Mouse (Mus musculus) lung, postnatal 0 days (tissue): Measurements from ENCODE around the gene Tldc1. TPM values are rescaled to one million over a fixed set of nuclear protein-coding genes. Genes with fewer than 3 reads are reported as not detected.

Experiments
- ATAC-seq: fragments of 200-750 bp; cut with Nextera tagmentation; 2 replicates; pipeline ENCODE4 v1.8.0; 2017; ENCODE audit warnings: moderate library complexity
- DNase-seq: peaks from one replicate; pipeline ENCODE4 v3.0.0-alpha.2; 2016; ENCODE audit warnings: low spot score
- H3K27ac ChIP-seq: fragments of 300-500 bp; sonication (generic); 2 replicates; pipeline ENCODE4 v1.5.1; 2014; ENCODE audit warnings: antibody characterized with exemption, mild to moderate bottlenecking, low read length, mixed read lengths
- H3K27me3 ChIP-seq: fragments of 300-500 bp; sonication (generic); replicated peaks from 2 replicates; pipeline ENCODE4 v1.6.1; 2014; ENCODE audit warnings: low read length, mixed read lengths; ENCODE audit not compliant: insufficient read depth
- H3K36me3 ChIP-seq: fragments of 300-500 bp; sonication (generic); 2 replicates; pipeline ENCODE4 v1.6.1; 2014; ENCODE audit warnings: low read length, mixed read lengths; ENCODE audit not compliant: insufficient read depth
- H3K4me1 ChIP-seq: fragments of 300-500 bp; sonication (generic); 2 replicates; pipeline ENCODE4 v1.6.1; 2014; ENCODE audit warnings: antibody characterized with exemption, low read depth, low read length, mixed read lengths; ENCODE audit not compliant: insufficient read depth
- H3K4me2 ChIP-seq: fragments of 300-500 bp; sonication (generic); replicated peaks from 2 replicates; pipeline ENCODE4 v1.6.1; 2014; ENCODE audit warnings: low read depth, mild to moderate bottlenecking, low read length, moderate library complexity, mixed read lengths
- H3K4me3 ChIP-seq: fragments of 300-500 bp; sonication (generic); 2 replicates; pipeline ENCODE4 v1.5.1; 2014; ENCODE audit warnings: low read depth, low read length
- H3K9ac ChIP-seq: fragments of 300-500 bp; sonication (generic); replicated peaks from 2 replicates; pipeline ENCODE4 v1.6.1; 2014; ENCODE audit warnings: low read depth, mild to moderate bottlenecking
- H3K9me3 ChIP-seq: fragments of 300-500 bp; sonication (generic); 2 replicates; pipeline ENCODE4 v1.6.1; 2016; ENCODE audit warnings: low read length, mixed read lengths
- CTCF ChIP-seq: IDR thresholded peaks from 2 replicates; pipeline ENCODE4 v1.5.1; 2016; ENCODE audit warnings: antibody characterized with exemption, mild to moderate bottlenecking
- EP300 ChIP-seq: IDR thresholded peaks from 2 replicates; pipeline ENCODE4 v1.6.1; 2016; ENCODE audit warnings: antibody characterized with exemption, mild to moderate bottlenecking, control low read depth
- WGBS: fragments of 180-500 bp; shearing (Covaris S2); extraction: QIAGEN DNeasy Blood & Tissue Kit; methylation state at CpG from one replicate; pipeline ENCODE4 v1.1.7; 2014; 5-methylcytosine and 5-hydroxymethylcytosine counted together
- polyA plus RNA-seq: library from polyadenylated mRNA; unstranded; fragments of >200 nt; fragmentation: Nextera tagmentation; extraction: Ambion mirVana; gene quantifications from 2 replicates; pipeline ENCODE4 v1.2.1, GENCODE M21; 2015

The Tldc1 gene
- polyA plus RNA-seq, 1 experiment from 2014 or later: 7.9 TPM

DNA sequence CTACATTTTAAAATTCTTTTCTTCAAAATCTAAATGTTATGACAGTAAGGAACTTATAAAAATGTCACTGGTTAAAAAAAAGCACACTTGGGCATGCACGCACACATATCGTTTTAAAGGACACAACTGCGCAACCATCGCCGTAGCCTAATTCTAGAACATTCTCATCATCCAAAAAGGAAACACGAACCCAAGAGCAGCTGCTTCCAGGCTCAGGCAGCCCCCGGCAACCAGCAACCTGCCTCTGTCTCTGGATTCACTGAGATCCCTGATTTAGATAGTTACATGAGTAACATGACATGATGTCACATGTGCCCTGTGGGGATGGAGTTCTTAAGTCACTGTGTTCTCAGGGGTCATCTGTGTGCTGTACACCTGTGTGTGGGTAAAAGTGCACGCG lies 45.1 kb upstream of the Tldc1 start:
- no peak overlapping the region for H3K27ac ChIP-seq
- DNase-seq: no peak
- ATAC-seq: no peak
- no peaks in the 10 kb centered on the region for H3K36me3 ChIP-seq
- H3K9ac ChIP-seq: no peak overlapping the region
- H3K27me3 ChIP-seq: no peaks in the 10 kb centered on the region
- 95% methylated on average over 9 of the region's 9 CpGs for WGBS
- H3K4me1 ChIP-seq: peaks cover 9% of the 10 kb centered on the region
- no peak for TF ChIP-seq EP300
- TF ChIP-seq CTCF: no peak
- H3K4me3 ChIP-seq: no peak overlapping the region
- H3K9me3 ChIP-seq: no peaks in the 10 kb centered on the region
- no peak overlapping the region for H3K4me2 ChIP-seq

DNA sequence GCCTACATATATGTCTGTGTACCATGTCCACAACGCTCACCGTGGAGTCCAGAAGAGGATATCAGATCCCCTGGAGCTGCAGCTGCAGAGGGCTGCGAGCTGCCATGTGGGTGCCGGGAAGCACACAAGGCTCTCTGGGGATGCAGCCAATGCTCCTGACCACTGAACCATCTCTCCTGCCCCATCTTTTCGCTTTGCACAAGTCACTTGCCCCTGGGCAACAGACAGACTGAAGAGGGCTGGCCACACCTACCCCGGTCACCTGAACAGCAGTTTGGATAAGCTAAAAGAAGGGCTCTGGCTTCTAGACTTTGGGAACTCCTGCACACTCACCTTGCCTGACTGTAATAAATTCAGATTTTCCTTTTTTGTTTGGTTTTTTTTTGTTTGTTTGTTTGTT lies 43.5 kb upstream of the Tldc1 start:
- Histone ChIP-seq H3K27me3 (no peaks in the 10 kb centered on the region), H3K4me3 (no peak overlapping the region), H3K4me1 (peaks cover 6% of the 10 kb centered on the region), H3K36me3 (no peaks in the 10 kb centered on the region), H3K27ac (no peak overlapping the region), H3K4me2 (no peak overlapping the region), H3K9me3 (no peaks in the 10 kb centered on the region), H3K9ac (no peak overlapping the region)
- 93% methylated on average over 6 of the region's 6 CpGs for WGBS
- ATAC-seq (no peak), DNase-seq (no peak)
- TF ChIP-seq CTCF: no peak
- no peak for TF ChIP-seq EP300

DNA sequence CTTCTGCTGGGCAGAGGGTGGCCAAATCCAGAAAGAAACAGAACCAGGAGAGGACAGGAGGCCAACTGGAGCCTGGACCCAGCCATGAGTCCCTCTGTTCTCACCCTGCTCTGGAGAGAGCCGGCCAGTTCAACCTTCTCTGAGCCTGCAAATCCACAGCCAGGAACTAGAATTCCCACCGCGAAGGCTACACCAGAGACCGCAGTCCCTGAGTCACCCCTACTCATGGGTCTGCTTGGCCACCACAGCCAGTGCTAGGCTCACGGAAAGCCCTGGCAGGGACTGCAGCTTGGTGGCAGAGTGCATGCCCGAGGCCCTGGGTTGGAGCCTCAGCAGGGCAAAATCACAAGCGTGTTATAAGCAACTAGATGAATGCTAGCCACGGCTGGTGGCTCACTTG lies 41.8 kb upstream of the Tldc1 start:
- H3K27ac ChIP-seq: no peak overlapping the region
- ATAC-seq (no peak), DNase-seq (no peak)
- no peak overlapping the region for H3K9ac ChIP-seq
- no peaks in the 10 kb centered on the region for H3K9me3 ChIP-seq
- H3K27me3 ChIP-seq: no peaks in the 10 kb centered on the region
- H3K4me1 ChIP-seq: no peaks in the 10 kb centered on the region; the same call in 1 of the 2 replicates
- H3K4me3 ChIP-seq: no peak overlapping the region
- 92% methylated on average over 8 of the region's 8 CpGs for WGBS
- H3K36me3 ChIP-seq: no peaks in the 10 kb centered on the region
- H3K4me2 ChIP-seq: no peak overlapping the region
- TF ChIP-seq CTCF: no peak
- TF ChIP-seq EP300: no peak

DNA sequence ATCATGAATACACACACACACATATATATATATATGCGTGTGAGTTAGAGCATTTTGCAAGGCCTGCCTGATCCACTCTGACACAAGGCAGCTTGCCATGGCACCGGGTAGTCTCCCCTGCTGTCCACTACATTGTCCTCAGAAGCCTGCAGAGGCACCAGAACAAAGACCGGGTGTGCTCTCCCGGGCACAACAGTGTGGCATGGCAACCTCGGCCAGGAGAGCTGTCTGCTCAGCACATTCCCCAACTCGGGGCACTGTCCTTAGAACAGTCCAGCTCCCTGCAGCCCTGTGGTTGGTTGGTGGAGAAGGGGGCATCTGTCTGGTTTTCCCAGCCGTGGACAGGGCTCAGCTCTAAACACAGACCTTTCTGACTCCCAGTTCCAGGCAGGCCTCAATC lies 41.1 kb upstream of the Tldc1 start:
- Histone ChIP-seq H3K9ac (no peak overlapping the region), H3K27me3 (no peaks in the 10 kb centered on the region), H3K27ac (no peak overlapping the region), H3K9me3 (no peaks in the 10 kb centered on the region), H3K4me2 (no peak overlapping the region), H3K4me1 (no peaks in the 10 kb centered on the region; the same call in 1 of the 2 replicates), H3K36me3 (no peaks in the 10 kb centered on the region), H3K4me3 (no peak overlapping the region)
- no peak for TF ChIP-seq CTCF
- no peak for TF ChIP-seq EP300
- DNase-seq: no peak
- ATAC-seq: no peak
- WGBS: 80% methylated on average over 7 of the region's 7 CpGs

DNA sequence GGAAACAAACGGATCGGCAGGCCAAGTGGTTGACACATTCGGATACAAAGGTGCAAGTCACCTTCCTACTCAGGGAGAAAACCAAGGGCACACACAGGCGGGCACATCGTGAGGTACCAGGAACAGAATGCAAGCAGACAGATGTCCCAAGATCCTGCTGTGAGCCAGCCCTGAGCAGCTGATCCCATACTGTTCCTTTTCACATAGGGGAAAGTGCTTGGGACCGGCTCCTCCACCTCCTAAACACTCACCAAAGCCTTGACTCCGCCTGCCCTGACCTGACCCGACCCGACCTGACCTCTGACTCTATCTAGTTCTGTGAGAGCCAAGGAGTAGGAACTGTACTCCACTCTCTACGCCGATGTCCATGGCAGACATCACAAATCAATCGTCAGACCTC lies 39.2 kb upstream of the Tldc1 start:
- DNase-seq (peak; percentile 53), ATAC-seq (no peak)
- peaks cover 4% of the 10 kb centered on the region; the same call in 1 of the 2 replicates for H3K4me1 ChIP-seq
- no peak overlapping the region for H3K4me3 ChIP-seq
- H3K9me3 ChIP-seq: no peaks in the 10 kb centered on the region
- no peaks in the 10 kb centered on the region for H3K36me3 ChIP-seq
- TF ChIP-seq CTCF: no peak
- TF ChIP-seq EP300: no peak
- WGBS: 42% methylated on average over 12 of the region's 12 CpGs
- no peak overlapping the region for H3K9ac ChIP-seq
- no peak overlapping the region for H3K4me2 ChIP-seq
- 0 out of 2 replicates have a peak overlapping the region, but pooled peaks have one; percentile 20 for H3K27ac ChIP-seq
- H3K27me3 ChIP-seq: no peaks in the 10 kb centered on the region

DNA sequence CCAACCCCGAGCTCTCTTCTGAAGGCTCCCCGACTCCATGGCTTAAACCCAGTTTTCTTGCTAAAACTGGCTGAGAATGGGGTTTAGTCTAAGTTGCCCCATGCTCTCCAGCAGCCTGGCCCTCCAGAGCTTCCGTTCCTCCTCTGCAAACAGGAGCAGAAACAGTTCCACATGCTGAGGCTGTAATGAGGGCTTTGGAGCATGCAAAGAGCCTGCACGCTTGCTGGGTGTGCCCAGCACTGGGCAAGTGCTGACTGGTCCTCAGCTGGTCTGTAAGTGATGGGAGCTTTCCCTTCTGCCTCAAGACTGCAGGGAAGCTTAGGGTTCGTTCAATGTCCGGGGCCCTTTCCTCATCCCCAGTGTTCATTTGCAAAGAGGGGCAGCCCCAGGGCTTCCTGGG lies 38.0 kb upstream of the Tldc1 start:
- Histone ChIP-seq H3K9me3 (no peaks in the 10 kb centered on the region), H3K4me3 (no peak overlapping the region), H3K36me3 (no peaks in the 10 kb centered on the region), H3K27me3 (no peaks in the 10 kb centered on the region), H3K4me1 (peaks cover 4% of the 10 kb centered on the region; the same call in 1 of the 2 replicates), H3K9ac (no peak overlapping the region), H3K4me2 (no peak overlapping the region), H3K27ac (no peak overlapping the region)
- DNase-seq (no peak), ATAC-seq (no peak)
- 75% methylated on average over 6 of the region's 6 CpGs for WGBS
- TF ChIP-seq EP300 (no peak), CTCF (no peak)
